Mouse (Mus musculus): Measurements from ENCODE around the gene Pex12.

GRCm38 (mm10) chr11:83303751-83304150 is 1.4 kb upstream of the Pex12 start:
- no peak for TF ChIP-seq CTCF (conservative IDR thresholded peaks at IDR 0.05; ENCODE audit: low read length)
- TF ChIP-seq NANOG (IDR thresholded peaks at IDR 0.05; ENCODE audit: borderline replicate concordance, low read length) = no peak
- no peak for TF ChIP-seq POU5F1 (IDR thresholded peaks at IDR 0.05; ENCODE audit: borderline replicate concordance, low read length)
